Mouse (Mus musculus): ENCODE data around the gene Sult1d1. TPM values are rescaled to one million over a fixed set of nuclear protein-coding genes. Genes with fewer than 3 reads are reported as not detected.

Sult1d1 gene
- total and polyA plus RNA-seq, 3 experiments, result 0.61 TPM; not detected in 2

GRCm38 (mm10) chr5:87589916-87590315, 21.1 kb upstream of the Sult1d1 start:
- no peak for TF ChIP-seq POLR2A (IDR thresholded peaks at IDR 0.05; ENCODE audit: insufficient read depth, low read depth, low read length)
- TF ChIP-seq CTCF (IDR thresholded peaks at IDR 0.05), result no peak
- no peak for TF ChIP-seq EP300 (IDR thresholded peaks at IDR 0.05; ENCODE audit: insufficient read depth, low read depth, low read length)
- intact Hi-C loops (cut with DNase I), result no loop called here

GRCm38 (mm10) chr5:87580389-87580788, 11.6 kb upstream of the Sult1d1 start:
- Histone ChIP-seq H3K36me3 (ENCODE audit: control insufficient read depth, insufficient read depth, low read length) (no peaks in the 10 kb centered on the region), H3K9ac (ENCODE audit: low read depth, low read length) (no peak overlapping the region), H3K4me1 (ENCODE audit: control insufficient read depth, insufficient read depth, low read length) (no peaks in the 10 kb centered on the region), H3K79me2 (replicated peaks; ENCODE audit: control insufficient read depth, insufficient read depth, low read length) (no peaks in the 10 kb centered on the region), H3K27ac (no peak overlapping the region), H3K27me3 (ENCODE audit: control insufficient read depth, insufficient read depth, low read length) (no peaks in the 10 kb centered on the region), H3K4me3 (no peak overlapping the region)
- intact Hi-C loops (cut with DNase I), result no loop called here
- TF ChIP-seq CTCF (IDR thresholded peaks at IDR 0.05) (no peak), POLR2A (IDR thresholded peaks at IDR 0.05; ENCODE audit: insufficient read depth, low read depth, low read length) (no peak), EP300 (IDR thresholded peaks at IDR 0.05; ENCODE audit: insufficient read depth, low read depth, low read length) (no peak)
- no peak for DNase-seq
- WGBS, result 62% methylated on average over 1 of the region's 1 CpGs

More at GRCm38 (mm10) chr5:87589916-87590315, 21.1 kb upstream of the Sult1d1 start:
- H3K4me1 ChIP-seq (ENCODE audit: control insufficient read depth, insufficient read depth, low read length), result no peaks in the 10 kb centered on the region
- WGBS, result 57% methylated on average over 2 of the region's 2 CpGs
- no peaks in the 10 kb centered on the region for H3K27me3 ChIP-seq (ENCODE audit: control insufficient read depth, insufficient read depth, low read length)
- H3K27ac ChIP-seq, result no peak overlapping the region
- DNase-seq, result no peak
- no peak overlapping the region for H3K9ac ChIP-seq (ENCODE audit: low read depth, low read length)
- H3K79me2 ChIP-seq (replicated peaks; ENCODE audit: control insufficient read depth, insufficient read depth, low read length), result no peaks in the 10 kb centered on the region
- no peak overlapping the region for H3K4me3 ChIP-seq
- no peaks in the 10 kb centered on the region for H3K36me3 ChIP-seq (ENCODE audit: control insufficient read depth, insufficient read depth, low read length)

- H3K27ac ChIP-seq, result no peak overlapping the region
- no peaks in the 10 kb centered on the region for H3K27me3 ChIP-seq (ENCODE audit: control insufficient read depth, insufficient read depth, low read length)
- WGBS, result 49% methylated on average over 1 of the region's 1 CpGs
- TF ChIP-seq EP300 (IDR thresholded peaks at IDR 0.05; ENCODE audit: insufficient read depth, low read depth, low read length), result no peak
- no peak for TF ChIP-seq CTCF (IDR thresholded peaks at IDR 0.05)
- TF ChIP-seq POLR2A (IDR thresholded peaks at IDR 0.05; ENCODE audit: insufficient read depth, low read depth, low read length), result no peak
- H3K79me2 ChIP-seq (replicated peaks; ENCODE audit: control insufficient read depth, insufficient read depth, low read length), result no peaks in the 10 kb centered on the region
- no peak for DNase-seq
- H3K36me3 ChIP-seq (ENCODE audit: control insufficient read depth, insufficient read depth, low read length), result no peaks in the 10 kb centered on the region
- no peak overlapping the region for H3K4me3 ChIP-seq
- intact Hi-C loops (cut with DNase I), result no loop called here
- no peaks in the 10 kb centered on the region for H3K4me1 ChIP-seq (ENCODE audit: control insufficient read depth, insufficient read depth, low read length)
- no peak overlapping the region for H3K9ac ChIP-seq (ENCODE audit: low read depth, low read length)
Observed at GRCm38 (mm10) chr5:87574174-87574573, 5.3 kb upstream of the Sult1d1 start.

- no peak for DNase-seq
- no peak overlapping the region for H3K27ac ChIP-seq
- H3K4me3 ChIP-seq, result no peak overlapping the region
- H3K9ac ChIP-seq (ENCODE audit: low read depth, low read length), result no peak overlapping the region
- no peaks in the 10 kb centered on the region for H3K4me1 ChIP-seq (ENCODE audit: control insufficient read depth, insufficient read depth, low read length)
- WGBS, result 41% methylated on average over 5 of the region's 5 CpGs
- intact Hi-C loops (cut with DNase I), result no loop called here
- TF ChIP-seq CTCF (IDR thresholded peaks at IDR 0.05) (no peak), POLR2A (IDR thresholded peaks at IDR 0.05; ENCODE audit: insufficient read depth, low read depth, low read length) (no peak), EP300 (IDR thresholded peaks at IDR 0.05; ENCODE audit: insufficient read depth, low read depth, low read length) (no peak)
- no peaks in the 10 kb centered on the region for H3K79me2 ChIP-seq (replicated peaks; ENCODE audit: control insufficient read depth, insufficient read depth, low read length)
- H3K36me3 ChIP-seq (ENCODE audit: control insufficient read depth, insufficient read depth, low read length), result no peaks in the 10 kb centered on the region
- H3K27me3 ChIP-seq (ENCODE audit: control insufficient read depth, insufficient read depth, low read length), result no peaks in the 10 kb centered on the region
Observed at GRCm38 (mm10) chr5:87573490-87573889, 4.7 kb upstream of the Sult1d1 start.

- Histone ChIP-seq H3K4me3 (no peak overlapping the region), H3K4me1 (ENCODE audit: control insufficient read depth, insufficient read depth, low read length) (no peaks in the 10 kb centered on the region), H3K27me3 (ENCODE audit: control insufficient read depth, insufficient read depth, low read length) (no peaks in the 10 kb centered on the region), H3K27ac (no peak overlapping the region), H3K36me3 (ENCODE audit: control insufficient read depth, insufficient read depth, low read length) (no peaks in the 10 kb centered on the region), H3K79me2 (replicated peaks; ENCODE audit: control insufficient read depth, insufficient read depth, low read length) (no peaks in the 10 kb centered on the region), H3K9ac (ENCODE audit: low read depth, low read length) (no peak overlapping the region)
- TF ChIP-seq EP300 (IDR thresholded peaks at IDR 0.05; ENCODE audit: insufficient read depth, low read depth, low read length) (no peak), POLR2A (IDR thresholded peaks at IDR 0.05; ENCODE audit: insufficient read depth, low read depth, low read length) (no peak), CTCF (IDR thresholded peaks at IDR 0.05) (no peak)
- 73% methylated on average over 6 of the region's 6 CpGs for WGBS
- no peak for DNase-seq
- intact Hi-C loops (cut with DNase I), result no loop called here
Observed at GRCm38 (mm10) chr5:87572781-87573180, 4.0 kb upstream of the Sult1d1 start.

GRCm38 (mm10) chr5:87567306-87567705, 1.5 kb downstream of the Sult1d1 start:
- TF ChIP-seq CTCF (IDR thresholded peaks at IDR 0.05) (no peak), EP300 (IDR thresholded peaks at IDR 0.05; ENCODE audit: insufficient read depth, low read depth, low read length) (no peak), POLR2A (IDR thresholded peaks at IDR 0.05; ENCODE audit: insufficient read depth, low read depth, low read length) (no peak)
- H3K36me3 ChIP-seq (ENCODE audit: control insufficient read depth, insufficient read depth, low read length), result no peaks in the 10 kb centered on the region
- WGBS, result 63% methylated on average over 1 of the region's 1 CpGs

More at GRCm38 (mm10) chr5:87567306-87567705, 1.5 kb downstream of the Sult1d1 start:
- Histone ChIP-seq H3K27ac (no peak overlapping the region), H3K27me3 (ENCODE audit: control insufficient read depth, insufficient read depth, low read length) (no peaks in the 10 kb centered on the region), H3K4me3 (no peak overlapping the region), H3K9ac (ENCODE audit: low read depth, low read length) (no peak overlapping the region), H3K79me2 (replicated peaks; ENCODE audit: control insufficient read depth, insufficient read depth, low read length) (no peaks in the 10 kb centered on the region), H3K4me1 (ENCODE audit: control insufficient read depth, insufficient read depth, low read length) (no peaks in the 10 kb centered on the region)
- intact Hi-C loops (cut with DNase I), result no loop called here
- DNase-seq, result no peak
